Mouse (Mus musculus): ENCODE measurements around the gene Slc26a10.

DNA sequence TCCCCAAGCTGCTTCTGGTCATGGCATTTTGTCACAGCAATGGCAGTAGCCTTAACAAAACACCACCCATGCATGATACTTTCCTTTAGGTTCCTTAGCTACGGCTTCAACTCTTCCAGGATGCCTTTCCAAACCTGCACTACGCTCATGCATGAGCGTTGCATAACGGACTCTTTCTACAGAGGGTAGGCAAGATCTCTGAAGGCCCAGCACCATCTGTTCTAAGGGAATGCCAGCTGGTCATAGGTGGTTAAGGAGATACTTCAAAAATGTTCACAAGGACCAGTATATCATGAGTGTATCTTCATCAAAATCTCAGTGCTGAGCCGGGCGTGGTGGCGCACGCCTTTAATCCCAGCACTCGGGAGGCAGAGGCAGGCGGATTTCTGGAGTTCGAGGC is 36.0 kb upstream of the Slc26a10 start:
- no peak for TF ChIP-seq GATA1 (IDR thresholded peaks at IDR 0.05; ENCODE audit: borderline replicate concordance, low read length)
- TF ChIP-seq CTCF (IDR thresholded peaks at IDR 0.05; ENCODE audit: low read depth, low read length) = no peak
- no peak for TF ChIP-seq GATA2 (IDR thresholded peaks at IDR 0.05; ENCODE audit: borderline replicate concordance, low read depth, low read length)

All from G1E (cell line).